Mouse (Mus musculus) heart, postnatal 10 days (tissue): ENCODE measurements at regions not wholly inside any gene's neighbourhood (a gene's known extent, or its start where the extent isn't known, plus 50 kb on each side); places are given as distances from the start of the nearest gene placed in this dataset.

Experiments
- microRNA-seq, 2 experiments: library from miRNA; unstranded; fragments of <30 nt; microRNA quantifications; one replicate each; pipeline ENCODE4 v1.2.0; 2022

Small RNA genes in the stretch of these regions (microRNA-seq; reads per million reads assigned to microRNA genes)
- gene Gm23163 = 0 reads per million in 2 experiments
